Mouse (Mus musculus): ENCODE results near the gene Ssxb8.
A peak's percentile ranks its signal among the peaks of the same experiment; 100 is the strongest.
"Not testable (repeated sequence)": the region's sequence is repeated elsewhere in the genome, so short reads cannot be mapped to it uniquely, and the experiment has no call there.

Gene Ssxb8

DNA sequence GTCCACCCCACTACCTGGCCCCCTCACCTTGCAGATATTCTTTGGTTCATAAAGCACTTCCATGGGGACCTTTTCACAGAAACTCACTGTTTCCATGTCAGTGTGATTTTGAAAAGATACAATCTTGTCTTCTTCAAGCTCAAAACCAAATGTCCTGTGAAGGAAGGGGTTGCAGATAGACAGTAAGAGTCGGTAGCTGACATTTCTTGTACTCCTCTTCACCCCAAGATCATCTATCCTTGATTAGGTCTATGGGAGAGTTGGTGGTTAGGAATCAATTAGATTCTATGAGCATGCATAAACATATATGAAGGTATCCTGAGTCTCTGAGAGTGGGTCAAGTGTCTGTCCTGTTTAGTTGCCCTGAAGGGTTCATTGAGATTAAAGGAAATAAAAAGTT is at the start of gene Ssxb8:
TSS of gene Ssxb8 (minus strand) at position 101 of the 400 bp plus-strand sequence.
- not testable (repeated sequence) for DNase-seq (ENCODE audit: low read depth, low spot score)

DNA sequence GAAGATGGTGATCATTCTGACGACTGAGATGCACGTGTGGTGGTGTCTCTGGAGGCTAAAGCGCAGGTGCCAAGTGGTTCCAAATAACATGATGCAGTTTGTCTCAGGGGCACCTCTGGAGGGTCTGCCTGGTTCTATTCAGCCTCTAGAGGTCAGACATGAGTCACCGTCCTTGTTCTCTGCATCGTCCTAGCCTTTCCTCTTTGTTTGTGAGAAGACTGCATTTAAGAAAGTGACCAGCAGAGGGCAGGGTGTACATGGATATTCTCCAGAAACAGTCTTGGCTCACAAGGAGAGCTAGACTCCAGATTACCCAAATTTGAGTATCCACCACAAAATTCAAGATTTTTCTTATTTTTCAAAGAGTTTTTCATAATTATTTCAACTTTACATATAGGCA is 42.3 kb upstream of the Ssxb8 start:
- DNase-seq (ENCODE audit: low read depth, low spot score) = peak; percentile 1

DNA sequence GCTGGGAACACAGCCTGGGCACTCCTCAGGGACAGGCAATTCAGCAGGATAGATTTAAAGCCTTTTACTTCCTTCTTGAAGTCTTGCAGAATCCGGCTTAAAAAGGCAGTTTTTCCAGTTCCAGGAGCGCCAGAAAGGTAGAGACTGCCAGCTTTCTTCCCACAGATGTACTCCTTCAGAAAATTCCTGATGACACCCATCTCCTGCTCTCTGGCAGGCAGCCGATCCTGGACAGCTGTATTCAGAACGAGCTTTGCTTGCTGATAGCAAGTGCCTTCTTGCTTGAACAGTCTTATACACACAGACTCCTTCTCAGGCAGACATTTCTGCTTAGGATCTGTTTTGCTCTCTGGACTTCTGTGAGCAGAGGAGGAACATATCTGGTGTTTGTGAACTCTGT is 27.6 kb downstream of the Ssxb8 start:
- no peak for DNase-seq (ENCODE audit: low read depth, low spot score)

Measured in CD4-positive, CD25-positive, alpha-beta regulatory T cell, adult 2 months (primary cell).